Mouse (Mus musculus): ENCODE measurements at regions not wholly inside any gene's neighbourhood (a gene's known extent, or its start where the extent isn't known, plus 50 kb on each side); places are given as distances from the start of the nearest gene placed in this dataset.

DNA sequence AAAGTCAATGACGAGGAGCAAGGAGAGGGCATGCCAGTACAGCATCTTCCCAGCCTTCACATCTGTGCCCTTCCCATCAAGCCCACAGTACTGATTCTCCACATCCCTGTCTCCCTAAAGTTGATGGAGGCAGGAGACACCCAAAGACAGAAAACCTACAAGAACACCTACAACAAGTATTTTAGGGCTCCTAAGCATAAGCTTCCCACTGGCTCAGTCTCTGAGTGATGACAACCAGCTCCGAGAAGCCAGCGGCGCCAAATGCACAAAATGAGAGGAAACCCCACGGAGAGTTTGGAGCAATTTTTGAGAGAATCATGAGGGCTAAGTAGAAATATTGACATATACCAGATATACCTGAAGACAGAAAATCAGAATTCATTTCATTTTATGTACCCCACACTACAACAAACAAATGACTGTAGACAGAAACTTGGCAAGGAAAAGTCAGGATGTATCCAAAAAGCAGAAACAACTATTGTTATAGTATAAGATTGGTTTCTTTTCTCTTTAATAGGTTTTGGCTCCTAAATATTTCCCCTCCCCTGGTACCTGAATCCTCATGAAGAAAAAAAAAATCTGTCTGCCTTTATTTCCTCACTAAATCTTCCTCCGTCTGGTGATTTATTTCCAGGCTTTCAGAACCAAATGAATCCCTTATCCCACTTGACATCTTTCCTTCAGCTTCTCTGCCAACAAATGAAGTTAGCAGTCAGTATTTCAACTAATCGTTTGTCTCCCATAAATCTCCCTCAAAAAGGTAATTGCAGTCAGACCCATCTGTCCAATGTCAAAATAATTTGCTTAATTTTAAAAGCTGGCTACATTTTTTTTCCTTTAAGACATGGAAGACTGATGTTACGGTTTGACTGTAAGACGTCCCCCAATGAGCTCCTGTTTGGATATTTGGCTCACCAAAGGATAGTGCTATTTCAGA lies 102.0 kb downstream of the Actbl2 start:
- no peak overlapping the region for H3K4me2 ChIP-seq (replicated peaks)
- no peak overlapping the region for H3K9ac ChIP-seq
- H3K4me1 ChIP-seq: no peaks in the 10 kb centered on the region
- no peaks in the 10 kb centered on the region for H3K9me3 ChIP-seq
- no peaks in the 10 kb centered on the region for H3K27me3 ChIP-seq
- H3K36me3 ChIP-seq: no peaks in the 10 kb centered on the region
- no peak overlapping the region for H3K27ac ChIP-seq
- no peak overlapping the region for H3K4me3 ChIP-seq
- WGBS: 73% methylated on average over 9 of the region's 9 CpGs
- no peak for ATAC-seq (ENCODE audit: insufficient number of reproducible peaks, insufficient read depth, low FRiP score, low TSS enrichment)

DNA sequence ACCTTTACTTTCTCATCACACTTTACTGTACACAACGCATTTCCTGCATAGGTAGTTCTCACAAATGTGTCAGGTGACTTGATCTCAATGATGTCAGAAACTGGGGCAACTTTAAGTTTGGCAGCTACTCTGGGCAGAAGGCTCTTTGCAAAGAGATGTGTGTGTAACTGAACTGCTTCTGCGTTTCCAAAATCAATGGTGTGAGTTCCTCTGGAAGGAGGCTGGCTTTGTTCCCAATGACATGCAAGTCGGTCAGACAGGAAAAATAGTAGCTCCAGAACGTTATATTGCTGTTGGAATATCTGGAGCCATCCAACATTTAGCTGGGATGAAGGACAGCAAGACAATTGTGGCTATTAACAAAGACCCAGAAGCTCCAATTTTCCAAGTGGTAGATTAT lies 106.6 kb downstream of the Actbl2 start:
- no peak for ATAC-seq (ENCODE audit: insufficient number of reproducible peaks, insufficient read depth, low FRiP score, low TSS enrichment)

DNA sequence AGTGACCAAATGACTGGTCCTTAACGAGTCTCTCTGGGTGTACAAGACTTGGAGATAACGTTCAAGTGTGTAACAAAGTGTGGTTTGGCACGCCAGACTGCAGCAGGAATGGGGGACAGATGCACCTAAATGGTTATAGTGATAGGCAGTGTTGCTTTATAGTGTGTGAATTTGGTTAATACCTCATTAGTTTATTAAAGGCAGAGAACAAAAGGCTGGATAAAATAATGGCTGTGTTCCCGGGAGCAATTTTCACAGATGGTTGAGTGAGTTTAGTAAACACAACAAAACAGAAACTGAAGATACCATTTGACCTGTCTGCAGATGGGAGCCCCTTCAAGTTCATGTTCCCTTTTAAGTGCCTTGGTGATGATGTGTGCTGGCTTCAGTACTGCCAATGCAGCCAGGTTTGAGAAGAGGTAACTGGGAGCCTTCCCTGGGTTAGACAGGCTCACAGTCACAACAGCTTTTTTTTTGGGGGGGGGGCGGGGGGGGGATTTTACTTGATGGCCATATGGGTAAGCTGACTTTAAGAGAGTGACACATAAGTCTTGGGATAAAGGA lies 108.4 kb downstream of the Actbl2 start:
- no peak for ATAC-seq (ENCODE audit: insufficient number of reproducible peaks, insufficient read depth, low FRiP score, low TSS enrichment)
- Histone ChIP-seq H3K9ac (no peak overlapping the region), H3K4me2 (replicated peaks) (no peak overlapping the region), H3K4me3 (no peak overlapping the region), H3K36me3 (no peaks in the 10 kb centered on the region), H3K9me3 (no peaks in the 10 kb centered on the region), H3K4me1 (no peaks in the 10 kb centered on the region), H3K27ac (no peak overlapping the region), H3K27me3 (no peaks in the 10 kb centered on the region)
- 71% methylated on average over 5 of the region's 5 CpGs for WGBS

More for the DNA sequence above, 106.6 kb downstream of the Actbl2 start:
- Histone ChIP-seq H3K27me3 (no peaks in the 10 kb centered on the region), H3K9ac (no peak overlapping the region), H3K36me3 (no peaks in the 10 kb centered on the region), H3K9me3 (no peaks in the 10 kb centered on the region), H3K27ac (no peak overlapping the region), H3K4me2 (replicated peaks) (no peak overlapping the region), H3K4me3 (no peak overlapping the region), H3K4me1 (no peaks in the 10 kb centered on the region)
- 81% methylated on average over 4 of the region's 4 CpGs for WGBS

DNA sequence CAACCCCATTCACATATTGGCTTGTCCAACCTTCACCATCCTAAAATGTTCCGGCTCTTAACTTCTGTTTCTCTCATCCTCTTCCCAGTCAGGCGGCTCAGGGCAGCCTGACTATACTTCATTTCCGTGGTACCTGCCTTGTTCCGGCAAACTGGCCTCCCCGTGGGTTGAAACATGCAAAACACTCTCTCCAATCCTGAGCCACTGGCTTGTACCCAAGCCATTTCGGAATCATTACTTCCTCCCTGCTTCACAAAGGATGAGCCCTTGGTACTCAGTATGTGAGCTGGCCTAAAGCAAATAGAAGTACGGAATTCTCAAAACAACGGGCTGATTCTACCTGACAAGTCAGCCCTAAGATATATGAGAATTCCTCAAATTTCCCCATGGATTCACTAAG lies 112.1 kb downstream of the Actbl2 start:
- Histone ChIP-seq H3K4me1 (no peaks in the 10 kb centered on the region), H3K27ac (no peak overlapping the region), H3K9ac (no peak overlapping the region), H3K4me2 (replicated peaks) (no peak overlapping the region), H3K27me3 (no peaks in the 10 kb centered on the region), H3K9me3 (no peaks in the 10 kb centered on the region), H3K4me3 (no peak overlapping the region), H3K36me3 (no peaks in the 10 kb centered on the region)
- no peak for ATAC-seq (ENCODE audit: insufficient number of reproducible peaks, insufficient read depth, low FRiP score, low TSS enrichment)
- WGBS: 91% methylated on average over 8 of the region's 8 CpGs

DNA sequence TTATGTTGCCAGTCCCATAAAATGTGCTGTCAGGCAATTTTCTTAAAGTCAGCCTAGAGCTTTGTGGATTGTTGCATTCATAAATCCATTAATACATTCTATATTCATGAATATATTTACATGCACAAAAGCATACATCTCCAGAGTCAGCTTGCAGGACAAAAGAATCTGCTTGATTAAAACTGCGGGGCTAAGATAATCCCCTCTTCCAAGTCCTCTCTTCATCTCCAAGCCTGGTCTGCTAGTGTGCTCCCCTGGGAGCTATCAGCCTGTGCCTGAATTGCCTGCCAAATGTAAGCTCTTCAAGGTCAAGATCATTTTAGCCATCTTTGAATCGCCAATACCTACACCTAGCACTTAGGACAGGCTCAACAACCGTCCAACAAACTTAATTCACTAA lies 112.8 kb downstream of the Actbl2 start:
- no peak overlapping the region for H3K9ac ChIP-seq
- H3K27ac ChIP-seq: no peak overlapping the region
- H3K4me3 ChIP-seq: no peak overlapping the region
- H3K4me1 ChIP-seq: no peaks in the 10 kb centered on the region
- no peaks in the 10 kb centered on the region for H3K27me3 ChIP-seq
- no peak overlapping the region for H3K4me2 ChIP-seq (replicated peaks)
- no peaks in the 10 kb centered on the region for H3K36me3 ChIP-seq
- H3K9me3 ChIP-seq: no peaks in the 10 kb centered on the region
- 53% methylated on average over 3 of the region's 3 CpGs for WGBS
- no peak for ATAC-seq (ENCODE audit: insufficient number of reproducible peaks, insufficient read depth, low FRiP score, low TSS enrichment)

DNA sequence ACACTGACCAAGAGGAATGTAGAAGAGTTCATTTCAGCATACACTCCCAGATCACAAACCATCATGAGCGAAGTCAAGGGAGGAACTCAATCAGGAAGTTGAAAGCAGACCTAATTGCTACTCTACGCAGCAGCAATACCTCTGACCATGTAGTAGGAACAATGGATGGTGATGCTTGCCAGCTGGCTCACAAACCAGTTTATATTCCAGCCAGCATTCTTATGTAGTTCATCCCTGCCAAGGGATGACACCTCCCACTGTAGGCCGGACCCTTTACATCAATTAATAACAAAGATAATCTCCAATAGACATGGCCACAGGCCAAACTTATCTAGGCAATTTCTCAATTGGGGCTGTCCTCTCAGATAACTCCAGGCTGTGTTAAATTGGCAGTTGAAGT lies 115.1 kb downstream of the Actbl2 start:
- no peak overlapping the region for H3K4me3 ChIP-seq
- no peak overlapping the region for H3K9ac ChIP-seq
- ATAC-seq (ENCODE audit: insufficient number of reproducible peaks, insufficient read depth, low FRiP score, low TSS enrichment): no peak
- no peak overlapping the region for H3K4me2 ChIP-seq (replicated peaks)
- 81% methylated on average over 3 of the region's 3 CpGs for WGBS
- H3K36me3 ChIP-seq: no peaks in the 10 kb centered on the region
- H3K27me3 ChIP-seq: no peaks in the 10 kb centered on the region
- no peak overlapping the region for H3K27ac ChIP-seq
- H3K9me3 ChIP-seq: no peaks in the 10 kb centered on the region
- H3K4me1 ChIP-seq: no peaks in the 10 kb centered on the region

DNA sequence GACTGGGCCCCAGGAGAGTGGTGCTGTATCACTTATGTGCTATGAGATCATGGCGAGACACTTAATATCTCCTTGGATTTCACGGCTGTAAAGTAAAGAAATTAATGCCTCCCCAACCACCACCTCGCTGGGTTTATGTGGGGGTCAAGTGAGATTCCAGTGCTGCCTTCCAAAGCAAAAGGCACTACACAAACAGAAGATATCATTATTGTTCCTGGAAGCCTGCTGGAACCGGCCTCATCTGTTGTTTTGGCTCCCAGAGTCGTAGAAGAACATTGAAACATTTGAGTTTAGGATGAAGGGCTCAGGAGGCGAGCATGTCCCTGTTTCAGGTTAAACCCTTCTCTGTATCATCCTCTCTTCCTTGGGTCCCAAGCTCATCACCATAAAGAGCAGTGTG lies 116.6 kb downstream of the Gpbp1 start:
- no peaks in the 10 kb centered on the region for H3K36me3 ChIP-seq
- H3K9ac ChIP-seq: no peak overlapping the region
- ATAC-seq (ENCODE audit: insufficient number of reproducible peaks, insufficient read depth, low FRiP score, low TSS enrichment): no peak
- no peaks in the 10 kb centered on the region for H3K4me1 ChIP-seq
- no peak overlapping the region for H3K27ac ChIP-seq
- H3K4me3 ChIP-seq: no peak overlapping the region
- no peaks in the 10 kb centered on the region for H3K9me3 ChIP-seq
- H3K4me2 ChIP-seq (replicated peaks): no peak overlapping the region
- 67% methylated on average over 6 of the region's 6 CpGs for WGBS
- H3K27me3 ChIP-seq: no peaks in the 10 kb centered on the region

DNA sequence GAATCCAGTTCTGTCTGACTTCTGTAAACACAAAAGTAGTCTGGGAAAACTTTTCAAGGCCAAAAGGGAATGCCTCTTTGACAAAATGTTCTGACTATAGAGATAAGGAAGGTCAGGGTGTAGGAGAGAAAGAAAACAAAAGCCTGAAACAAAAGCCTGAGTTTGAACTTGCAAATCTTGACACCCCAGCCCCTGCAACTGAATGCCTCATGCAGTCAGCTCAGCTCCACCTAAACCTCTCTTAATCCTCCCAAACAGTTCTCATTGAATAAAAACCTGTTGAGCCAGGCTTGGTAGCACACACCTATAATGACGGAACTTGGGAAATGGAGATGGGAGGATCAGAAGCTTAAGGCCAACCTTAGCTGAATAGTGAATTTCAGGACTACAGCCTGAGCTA lies 116.1 kb downstream of the Gpbp1 start:
- no peaks in the 10 kb centered on the region for H3K4me1 ChIP-seq
- H3K9me3 ChIP-seq: no peaks in the 10 kb centered on the region
- H3K4me3 ChIP-seq: no peak overlapping the region
- H3K4me2 ChIP-seq (replicated peaks): no peak overlapping the region
- H3K27ac ChIP-seq: no peak overlapping the region
- no peaks in the 10 kb centered on the region for H3K27me3 ChIP-seq
- 0 out of 2 replicates have a peak, but pooled peaks have one; percentile 56 for ATAC-seq (ENCODE audit: insufficient number of reproducible peaks, insufficient read depth, low FRiP score, low TSS enrichment)
- no peak overlapping the region for H3K9ac ChIP-seq
- WGBS: 40% methylated on average over 1 of the region's 1 CpGs
- H3K36me3 ChIP-seq: no peaks in the 10 kb centered on the region
